Mouse (Mus musculus) left cerebral cortex, adult 18-20 months (tissue): ENCODE measurements at regions not wholly inside any gene's neighbourhood (a gene's known extent, or its start where the extent isn't known, plus 50 kb on each side); places are given as distances from the start of the nearest gene placed in this dataset.

Experiments used
- DNase-seq, 2 experiments: peaks; one replicate each; pipeline ENCODE4 v3.0.0; 2021 to 2022; ENCODE audit warnings: low spot score in 2 of 2, mixed read lengths in 1 of 2

DNA sequence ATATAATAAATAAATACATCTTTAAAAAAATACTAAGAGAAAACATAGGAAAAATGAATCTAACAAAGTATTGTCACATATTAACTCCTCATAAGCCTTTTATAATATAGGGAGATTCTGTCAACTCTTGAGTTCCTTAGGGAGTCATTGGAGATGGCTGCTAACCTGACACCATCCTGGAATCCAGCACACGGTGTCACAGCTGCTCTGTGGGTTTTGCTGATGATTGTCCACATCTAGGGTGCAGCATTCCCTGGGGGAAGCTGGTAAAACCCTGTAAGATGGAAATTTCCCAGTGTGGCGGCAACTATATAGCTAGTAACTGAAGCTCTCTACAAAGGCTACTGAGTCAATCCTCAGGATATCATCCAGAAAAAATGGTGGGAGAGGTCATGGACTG lies 58.9 kb upstream of the E2f3 start:
- no peak for DNase-seq

DNA sequence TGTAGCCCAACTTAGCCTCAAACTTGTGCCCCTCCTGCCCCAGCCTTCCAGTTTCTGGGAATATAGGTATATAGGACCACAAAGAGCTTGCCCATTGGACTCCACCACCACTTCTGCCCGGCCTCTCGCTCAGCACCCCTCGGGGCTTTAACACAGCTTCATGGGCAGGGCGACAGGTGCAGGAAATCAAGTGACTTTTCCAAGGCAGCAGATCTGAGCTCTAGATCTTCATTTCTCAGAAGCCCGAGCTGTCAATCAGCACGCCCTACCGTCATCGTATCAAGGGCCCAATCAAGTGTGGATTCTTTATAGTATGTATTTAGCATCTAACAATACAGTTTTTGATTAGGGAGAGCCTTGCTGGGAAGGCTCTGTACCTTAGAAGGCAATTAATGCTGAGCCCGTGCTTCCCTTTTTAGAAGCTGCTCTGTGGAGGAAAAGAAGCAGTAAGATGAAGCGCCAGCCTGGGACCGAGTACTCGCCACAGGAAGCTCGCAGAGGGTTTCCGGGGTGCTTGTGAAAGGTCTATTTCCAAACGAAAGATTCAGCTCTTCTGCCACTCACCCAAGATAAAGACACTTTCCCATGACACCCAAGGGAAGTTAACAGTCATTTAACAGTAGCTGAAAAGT lies 56.9 kb upstream of the E2f3 start:
- no peak for DNase-seq

DNA sequence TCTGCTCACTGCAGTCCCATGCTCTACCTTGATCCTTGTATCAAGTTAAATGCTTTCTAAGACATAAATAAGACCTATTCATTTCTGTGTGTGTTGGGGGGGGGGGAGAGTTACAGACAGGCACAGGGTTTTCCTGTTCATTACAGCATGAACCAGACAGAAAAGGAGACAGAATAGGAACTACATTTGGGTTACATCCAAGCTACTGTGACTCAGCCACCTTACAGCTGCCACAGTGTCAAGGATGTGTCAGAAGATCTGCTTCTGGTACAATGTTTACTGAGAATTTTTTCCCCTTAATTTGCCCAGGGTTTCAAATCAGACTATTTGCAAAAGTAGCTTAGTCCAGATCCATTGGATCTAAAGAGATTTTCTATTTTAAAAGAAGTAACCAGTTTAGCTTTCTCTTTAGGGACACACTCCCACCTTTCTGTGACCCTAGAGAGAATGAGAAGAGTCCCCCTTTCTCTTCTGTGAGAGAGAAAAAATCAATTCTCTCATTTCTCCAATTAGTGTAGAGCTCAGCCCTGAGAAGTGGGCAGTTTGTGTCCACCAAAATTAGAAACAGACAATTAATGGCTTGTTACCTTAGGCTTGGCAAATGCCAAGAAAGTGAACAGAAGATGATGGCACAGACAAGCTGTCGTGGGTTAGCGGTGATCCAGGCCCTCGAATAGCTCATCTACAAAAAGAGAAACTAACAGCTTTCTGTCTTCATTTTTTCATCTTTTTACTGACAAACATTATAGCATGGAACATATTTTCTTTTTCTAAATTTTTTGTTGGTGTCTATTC lies 55.8 kb upstream of the E2f3 start:
- no peak for DNase-seq

DNA sequence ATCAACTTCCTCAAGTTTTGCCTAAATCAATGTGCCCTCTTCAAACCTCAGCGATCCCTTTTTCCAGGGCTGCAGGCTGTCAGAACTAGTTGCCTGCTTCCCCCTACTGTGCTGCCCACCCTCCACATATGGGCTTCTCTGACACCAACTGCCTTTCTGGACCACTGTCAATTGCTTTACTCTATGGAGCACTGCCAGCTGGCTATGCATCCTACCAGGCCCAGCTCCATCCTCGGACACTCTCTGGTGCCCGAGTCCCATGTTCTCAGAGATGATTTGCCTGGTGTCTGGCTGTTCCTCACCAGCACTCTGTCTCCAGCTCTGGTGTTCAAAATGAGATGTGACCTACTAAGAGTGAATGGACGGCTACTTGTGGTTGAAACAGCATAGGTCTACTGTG lies 54.4 kb upstream of the E2f3 start:
- no peak for DNase-seq

DNA sequence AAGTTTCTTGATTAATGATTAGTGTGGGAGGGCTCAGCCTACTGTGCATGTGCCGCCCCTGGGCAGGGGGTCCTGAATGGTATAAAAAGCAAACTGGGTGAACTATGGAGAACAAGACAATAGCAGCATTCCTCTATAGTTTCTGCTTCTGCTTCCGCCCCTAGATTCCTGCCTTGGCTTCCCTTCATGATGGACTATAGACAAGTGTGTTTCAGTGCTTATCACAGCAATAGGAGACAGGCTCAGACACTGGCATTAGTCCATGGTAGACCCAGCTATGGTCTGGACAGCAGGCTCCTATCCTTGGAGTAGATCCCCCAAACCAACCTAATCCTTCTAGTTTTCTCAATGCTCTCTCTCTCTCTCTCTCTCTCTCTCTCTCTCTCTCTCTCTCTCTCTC lies 53.9 kb upstream of the E2f3 start:
- no peak for DNase-seq

DNA sequence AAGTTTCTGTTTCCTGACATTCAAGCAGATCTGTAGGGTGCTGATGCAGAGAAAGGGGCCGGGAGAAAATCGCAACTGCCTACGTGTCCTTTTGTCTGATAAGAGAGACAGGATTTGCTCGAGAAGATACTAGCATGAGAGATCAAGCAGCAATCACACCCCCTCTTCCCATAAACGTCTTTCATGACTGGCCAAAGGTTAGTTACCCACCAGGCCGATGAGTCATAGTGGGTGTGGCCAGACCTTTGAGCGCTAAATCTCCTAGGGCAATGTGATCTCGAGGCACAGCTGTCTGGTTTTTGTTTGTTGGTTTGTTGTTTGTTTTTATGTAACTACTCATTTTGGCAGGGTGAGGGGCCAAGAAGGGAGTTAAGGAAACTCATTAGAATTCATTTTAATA lies 50.7 kb upstream of the E2f3 start:
- no peak for DNase-seq

DNA sequence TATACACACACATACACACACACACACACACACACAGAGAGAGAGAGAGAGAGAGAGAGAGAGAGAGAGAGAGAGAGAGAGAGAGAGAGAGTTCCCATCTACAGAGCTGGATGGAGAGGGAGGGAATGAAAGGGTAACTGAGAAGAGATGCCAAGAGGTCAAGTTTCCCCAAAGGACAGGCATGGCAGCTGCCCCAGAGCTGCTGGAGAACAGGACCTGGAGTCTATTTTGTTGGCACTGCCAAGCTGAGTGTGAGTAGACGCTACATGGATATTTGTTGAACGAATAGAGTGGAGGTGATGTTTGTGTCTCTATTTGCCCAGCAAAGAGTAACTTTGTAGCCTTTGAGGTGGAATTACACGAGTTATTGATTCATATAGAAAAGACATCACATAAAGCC lies 50.2 kb upstream of the E2f3 start:
- no peak for DNase-seq
